Mouse (Mus musculus) MEL (cell line): ENCODE measurements at regions not wholly inside any gene's neighbourhood (a gene's known extent, or its start where the extent isn't known, plus 50 kb on each side); places are given as distances from the start of the nearest gene placed in this dataset.

Experiments
- DNase-seq: peaks from one replicate; pipeline ENCODE4 v3.0.0; 2011; ENCODE audit warnings: low read depth, low spot score
- H3K27ac ChIP-seq: 2 replicates; pipeline ENCODE4 v1.5.1; 2012; ENCODE audit warnings: low read depth, mild to moderate bottlenecking, control low read depth, low read length, moderate library complexity; ENCODE audit not compliant: control insufficient read depth
- H3K27me3 ChIP-seq, 2 experiments: fragments of 150-350 bp in 1 of 2; sonication (generic) in 1 of 2; 2 replicates each; pipeline ENCODE4 v1.6.1; 2012; ENCODE audit warnings: low read length in 2 of 2, mild to moderate bottlenecking in 2 of 2, improper control_type of control experiment in 1 of 2, moderate library complexity in 1 of 2; ENCODE audit not compliant: insufficient read depth in 2 of 2, control insufficient read depth in 1 of 2
- H3K36me3 ChIP-seq, 2 experiments: 2 replicates each; pipeline ENCODE4 v1.6.1; 2012 to 2014; ENCODE audit warnings: low read length in 2 of 2, improper control_type of control experiment in 1 of 2, inconsistent platforms in 1 of 2, mild to moderate bottlenecking in 1 of 2; ENCODE audit not compliant: insufficient read depth in 2 of 2, control insufficient read depth in 1 of 2
- H3K4me1 ChIP-seq, 2 experiments: fragments of 150-350 bp in 1 of 2; sonication (generic) in 1 of 2; 2 replicates each; pipeline ENCODE4 v1.6.1; 2012; ENCODE audit warnings: low read length in 2 of 2, improper control_type of control experiment in 1 of 2, mild to moderate bottlenecking in 1 of 2; ENCODE audit not compliant: insufficient read depth in 2 of 2, control insufficient read depth in 1 of 2
- H3K4me3 ChIP-seq, 2 experiments: fragments of 150-350 bp in 1 of 2; sonication (generic) in 1 of 2; 2 replicates each; pipeline ENCODE4 v1.5.1; 2012; ENCODE audit warnings: low read depth in 2 of 2, low read length in 2 of 2, mild to moderate bottlenecking in 2 of 2, moderate library complexity in 2 of 2, control low read depth in 1 of 2, improper control_type of control experiment in 1 of 2; ENCODE audit not compliant: control insufficient read depth in 1 of 2, insufficient read depth in 1 of 2
- H3K79me2 ChIP-seq: 2 replicates; pipeline ENCODE4 v1.6.1; 2012; ENCODE audit warnings: mild to moderate bottlenecking, low read length, moderate library complexity; ENCODE audit not compliant: control insufficient read depth, poor library complexity, insufficient read depth
- H3K9ac ChIP-seq: 2 replicates; pipeline ENCODE4 v1.6.1; 2012; ENCODE audit warnings: low read depth, mild to moderate bottlenecking, control low read depth, low read length, moderate library complexity; ENCODE audit not compliant: control insufficient read depth, poor library complexity, severe bottlenecking
- H3K9me3 ChIP-seq: fragments of 150-350 bp; sonication (generic); replicated peaks from 2 replicates; pipeline ENCODE4 v1.6.1; 2012; ENCODE audit warnings: mild to moderate bottlenecking, low read length, improper control_type of control experiment, moderate library complexity; ENCODE audit not compliant: insufficient read depth
- BHLHE40 ChIP-seq: IDR thresholded peaks from 2 replicates; pipeline ENCODE4 v1.6.1; 2012; ENCODE audit warnings: low read depth, mild to moderate bottlenecking, inconsistent platforms, low read length, improper control_type of control experiment, borderline replicate concordance
- CHD2 ChIP-seq: IDR thresholded peaks from 2 replicates; pipeline ENCODE4 v1.6.1; 2011; ENCODE audit warnings: low read length, improper control_type of control experiment
- CTCF ChIP-seq, 3 experiments: IDR thresholded peaks in 2 of 3; conservative IDR thresholded peaks in 1 of 3; 2 replicates each; pipeline ENCODE4 v1.5.1; 2011 to 2012; ENCODE audit warnings: low read length in 3 of 3, low read depth in 2 of 3, mild to moderate bottlenecking in 2 of 3, improper control_type of control experiment in 1 of 3, inconsistent platforms in 1 of 3, mixed read lengths in 1 of 3, moderate library complexity in 1 of 3; ENCODE audit not compliant: control insufficient read depth in 1 of 3, insufficient read depth in 1 of 3, poor library complexity in 1 of 3, severe bottlenecking in 1 of 3
- EP300 ChIP-seq, 2 experiments: IDR thresholded peaks; 2 replicates each; pipeline ENCODE4 v1.6.1; 2011; ENCODE audit warnings: improper control_type of control experiment in 2 of 2, low read length in 2 of 2, low read depth in 1 of 2, mild to moderate bottlenecking in 1 of 2
- GABPA ChIP-seq: IDR thresholded peaks from 2 replicates; pipeline ENCODE4 v1.6.1; 2012; ENCODE audit warnings: low read depth, mild to moderate bottlenecking, inconsistent platforms, low read length, improper control_type of control experiment, moderate library complexity
- GATA1 ChIP-seq: IDR thresholded peaks from 2 replicates; pipeline ENCODE4 v1.6.1; 2011; ENCODE audit warnings: low read depth, low read length, improper control_type of control experiment
- JUND ChIP-seq: IDR thresholded peaks from 2 replicates; pipeline ENCODE4 v1.6.1; 2011; ENCODE audit warnings: low read depth, mild to moderate bottlenecking, improper control_type of control experiment, low read length
- MAFK ChIP-seq: IDR thresholded peaks from 2 replicates; pipeline ENCODE4 v1.6.1; 2011; ENCODE audit warnings: low read depth, mild to moderate bottlenecking, low read length, improper control_type of control experiment, borderline replicate concordance
- MAX ChIP-seq: IDR thresholded peaks from 2 replicates; pipeline ENCODE4 v1.6.1; 2011; ENCODE audit warnings: low read length, improper control_type of control experiment
- MYB ChIP-seq: IDR thresholded peaks from 2 replicates; pipeline ENCODE4 v1.6.1; 2011; ENCODE audit warnings: mild to moderate bottlenecking, low read depth, low read length, improper control_type of control experiment
- MYC ChIP-seq: IDR thresholded peaks from 2 replicates; pipeline ENCODE4 v1.6.1; 2011; ENCODE audit warnings: low read depth, mild to moderate bottlenecking, low read length, improper control_type of control experiment, moderate library complexity
- POLR2A ChIP-seq, 2 experiments: IDR thresholded peaks; 2 replicates each; pipeline ENCODE4 v1.6.1; 2011 to 2012; ENCODE audit warnings: low read length in 2 of 2, mild to moderate bottlenecking in 2 of 2, control low read depth in 1 of 2, improper control_type of control experiment in 1 of 2, low read depth in 1 of 2, moderate library complexity in 1 of 2; ENCODE audit not compliant: control insufficient read depth in 1 of 2, insufficient read depth in 1 of 2, poor library complexity in 1 of 2
- POLR2AphosphoS2 ChIP-seq: IDR thresholded peaks from 2 replicates; pipeline ENCODE4 v1.6.1; 2011; ENCODE audit warnings: low read length, improper control_type of control experiment
- SMC3 ChIP-seq: IDR thresholded peaks from 2 replicates; pipeline ENCODE4 v1.6.1; 2011; ENCODE audit warnings: low read depth, low read length, improper control_type of control experiment
- TAL1 ChIP-seq: IDR thresholded peaks from 2 replicates; pipeline ENCODE4 v1.6.1; 2012; ENCODE audit warnings: mild to moderate bottlenecking, inconsistent platforms, low read length, moderate library complexity, mixed read lengths
- TCF12 ChIP-seq: IDR thresholded peaks from 2 replicates; pipeline ENCODE4 v1.6.1; 2014; ENCODE audit warnings: low read depth, mild to moderate bottlenecking, inconsistent platforms, low read length, improper control_type of control experiment, moderate library complexity
- USF1 ChIP-seq: IDR thresholded peaks from 2 replicates; pipeline ENCODE4 v1.6.1; 2014; ENCODE audit warnings: low read depth, mild to moderate bottlenecking, inconsistent platforms, low read length, improper control_type of control experiment, moderate library complexity
- USF2 ChIP-seq, 2 experiments: IDR thresholded peaks; 2 replicates each; pipeline ENCODE4 v1.6.1; 2011 to 2012; ENCODE audit warnings: improper control_type of control experiment in 2 of 2, low read length in 2 of 2, borderline replicate concordance in 1 of 2, inconsistent platforms in 1 of 2, low read depth in 1 of 2, mild to moderate bottlenecking in 1 of 2; ENCODE audit not compliant: insufficient read depth in 1 of 2
- ZMIZ1 ChIP-seq: IDR thresholded peaks from 2 replicates; pipeline ENCODE4 v1.6.1; 2012; ENCODE audit warnings: low read depth, mild to moderate bottlenecking, inconsistent platforms, low read length, improper control_type of control experiment, moderate library complexity

DNA sequence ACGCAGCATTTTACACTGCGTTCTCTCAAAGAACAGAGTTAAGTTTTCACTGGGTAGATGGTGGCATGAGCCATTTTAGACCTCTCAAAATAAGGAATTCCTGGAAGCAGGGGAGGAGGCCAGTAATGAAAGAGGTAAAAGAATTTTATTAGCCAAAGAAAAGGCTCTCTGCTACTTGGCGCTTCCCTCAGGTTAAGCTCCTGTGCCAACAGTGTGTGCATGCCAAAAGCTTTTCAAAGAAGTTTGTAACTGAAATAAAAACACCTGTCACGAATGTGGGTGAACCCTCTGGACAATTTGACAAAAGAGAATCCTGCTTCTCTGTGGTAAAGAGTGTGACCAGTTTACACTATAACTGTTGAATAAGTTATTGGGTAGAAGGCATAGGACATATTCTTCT is 195.6 kb downstream of the Col12a1 start:
- Histone ChIP-seq H3K9ac (no peak overlapping the region), H3K79me2 (no peaks in the 10 kb centered on the region), H3K4me3 (no peak overlapping the region), H3K9me3 (no peaks in the 10 kb centered on the region), H3K4me1 (no peaks in the 10 kb centered on the region), H3K36me3 (no peaks in the 10 kb centered on the region), H3K27me3 (no peaks in the 10 kb centered on the region), H3K27ac (no peak overlapping the region)
- no peak for DNase-seq
- TF ChIP-seq SMC3 (no peak), JUND (no peak), CTCF (IDR thresholded peaks at IDR 0.05 in 2 of 3, conservative IDR thresholded peaks at IDR 0.05 in 1 of 3; ENCODE audit: control insufficient read depth in 1 of 3, insufficient read depth in 1 of 3, low read depth in 2 of 3, low read length in 3 of 3, poor library complexity in 1 of 3, severe bottlenecking in 1 of 3) (no peak), POLR2AphosphoS2 (no peak), GABPA (no peak), MYB (no peak), TCF12 (no peak), USF1 (no peak), CHD2 (no peak), GATA1 (no peak), BHLHE40 (no peak), MAX (no peak), MAFK (no peak), USF2 (IDR thresholded peaks at IDR 0.05; ENCODE audit: borderline replicate concordance in 1 of 2, insufficient read depth in 1 of 2, low read depth in 1 of 2, low read length in 2 of 2) (no peak), EP300 (IDR thresholded peaks at IDR 0.05; ENCODE audit: low read depth in 1 of 2, low read length in 2 of 2) (no peak), TAL1 (no peak), MYC (no peak), ZMIZ1 (no peak)

DNA sequence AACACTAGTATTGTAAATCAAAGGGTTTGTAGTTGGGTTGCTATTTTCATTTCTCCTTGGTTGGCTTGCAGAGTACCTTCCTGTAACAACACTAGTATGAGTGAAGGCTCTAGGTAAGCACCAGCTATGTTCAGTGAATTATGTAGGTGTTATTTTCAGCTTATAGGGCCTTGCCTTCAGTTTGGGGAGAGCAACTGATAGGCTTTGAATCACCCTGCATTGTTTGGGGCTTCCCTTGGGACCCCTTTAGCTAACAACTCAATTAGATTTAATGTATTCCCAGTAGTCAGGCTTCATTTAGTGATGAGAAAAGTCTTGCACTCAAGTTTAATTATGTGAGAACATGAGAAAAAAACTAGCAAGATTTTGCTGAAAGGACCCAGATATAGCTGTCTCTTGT is 193.6 kb downstream of the Col12a1 start:
- DNase-seq: no peak
- H3K9ac ChIP-seq: no peak overlapping the region
- no peaks in the 10 kb centered on the region for H3K27me3 ChIP-seq
- no peak overlapping the region for H3K27ac ChIP-seq
- H3K36me3 ChIP-seq: no peaks in the 10 kb centered on the region
- TF ChIP-seq EP300 (IDR thresholded peaks at IDR 0.05; ENCODE audit: low read depth in 1 of 2, low read length in 2 of 2) (no peak), MAX (no peak), POLR2A (IDR thresholded peaks at IDR 0.05; ENCODE audit: control insufficient read depth in 1 of 2, insufficient read depth in 1 of 2, low read depth in 1 of 2, low read length in 2 of 2, poor library complexity in 1 of 2) (no peak), MAFK (no peak)
- H3K4me3 ChIP-seq: no peak overlapping the region
- no peaks in the 10 kb centered on the region for H3K79me2 ChIP-seq
- no peaks in the 10 kb centered on the region for H3K4me1 ChIP-seq
- H3K9me3 ChIP-seq: no peaks in the 10 kb centered on the region
